Mouse (Mus musculus): ENCODE results near the gene 1700001K19Rik.

DNA sequence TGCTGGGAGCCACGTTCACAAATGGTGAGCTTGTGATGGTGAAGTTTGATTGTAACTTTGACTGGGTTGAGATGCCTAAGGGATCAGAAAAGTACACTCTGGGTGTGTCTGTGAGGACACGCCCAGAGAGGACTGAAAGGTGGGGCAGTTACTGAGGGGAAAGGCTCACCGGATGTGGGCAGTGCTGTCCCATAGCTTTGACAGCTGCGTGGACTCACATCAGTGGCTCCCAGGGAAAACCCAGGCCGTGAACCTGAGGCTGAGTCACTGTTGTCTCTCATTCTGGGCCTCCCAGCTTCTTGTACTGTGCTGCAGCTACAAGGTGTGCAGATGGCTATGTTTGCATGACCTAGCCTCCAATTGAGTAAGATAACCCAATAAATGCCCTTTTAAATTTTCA lies 43.1 kb upstream of the 1700001K19Rik start:
- no peak for TF ChIP-seq CTCF (IDR thresholded peaks at IDR 0.05; ENCODE audit: extremely low read depth, insufficient read length, insufficient replicate concordance, low read depth, low read length)
- TF ChIP-seq POLR2A (IDR thresholded peaks at IDR 0.05; ENCODE audit: low read depth, low read length) = no peak
